Mouse (Mus musculus): ENCODE results near the gene Fbxo17.

DNA sequence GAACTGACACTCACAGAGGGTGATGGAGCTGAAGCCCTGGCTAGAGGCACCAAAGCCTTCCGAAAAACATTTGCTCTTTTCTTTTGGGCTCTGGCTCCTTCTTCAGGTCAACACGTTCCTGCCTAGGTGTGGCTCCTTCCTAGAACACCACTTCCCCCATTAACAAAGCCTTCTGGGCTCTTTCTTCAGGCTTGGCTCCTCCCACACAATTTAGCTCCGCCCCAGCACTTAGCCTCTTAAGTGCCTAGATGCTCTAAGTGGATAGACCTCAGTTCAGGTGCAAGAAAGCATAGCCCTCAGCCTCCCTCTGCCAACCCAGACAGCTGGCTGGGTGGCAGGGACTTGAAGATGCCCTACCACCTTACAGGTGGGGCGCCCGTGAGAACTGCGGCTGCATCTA is 19.1 kb downstream of the Fbxo17 start:
- TF ChIP-seq CTCF (IDR thresholded peaks at IDR 0.05; ENCODE audit: borderline replicate concordance, extremely low read depth, insufficient read depth, insufficient read length), result no peak
- TF ChIP-seq POLR2A (IDR thresholded peaks at IDR 0.05; ENCODE audit: borderline replicate concordance, extremely low read depth, insufficient read depth, insufficient read length, poor library complexity, severe bottlenecking), result no peak

All from brain, embryonic 14.5 days (tissue).